Mouse (Mus musculus) thymus, adult 2 months (tissue): ENCODE measurements around the gene Lin37.

ENCODE experiments used
- CTCF ChIP-seq: fragments of 200-500 bp; IDR thresholded peaks from 2 replicates; pipeline ENCODE4 v1.5.1; 2012; ENCODE audit warnings: mild to moderate bottlenecking, control low read depth, low read length, moderate library complexity, borderline replicate concordance; ENCODE audit not compliant: control insufficient read depth, poor library complexity, insufficient read depth; ENCODE audit errors: extremely low read depth
- POLR2A ChIP-seq: fragments of 200-500 bp; IDR thresholded peaks from 2 replicates; pipeline ENCODE4 v1.6.1; 2012; ENCODE audit warnings: mild to moderate bottlenecking, low read length, control low read depth, moderate library complexity; ENCODE audit not compliant: control insufficient read depth, poor library complexity, insufficient read depth; ENCODE audit errors: extremely low read depth

DNA sequence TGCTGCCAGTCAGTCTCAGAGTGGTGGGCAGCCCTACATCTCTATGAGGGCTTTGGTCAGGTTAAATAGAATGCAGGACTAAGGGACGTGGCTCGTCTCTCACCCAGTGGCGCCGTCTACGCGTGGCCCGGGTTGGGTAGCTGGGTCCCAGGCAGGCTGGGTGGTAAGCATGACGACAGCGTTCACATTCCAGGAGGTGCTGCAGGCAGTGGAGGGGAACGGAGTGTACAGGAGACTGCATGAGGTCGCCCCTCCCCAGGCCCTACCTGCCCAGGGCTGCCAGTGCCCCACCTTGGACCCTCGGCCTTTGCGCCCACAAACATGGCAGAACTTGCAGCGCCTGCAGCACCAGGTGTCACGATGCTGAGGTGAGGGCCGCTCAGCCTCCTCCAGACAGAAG lies 21.9 kb upstream of the Lin37 start:
- TF ChIP-seq POLR2A (no peak), CTCF (no peak)
